Mouse (Mus musculus): ENCODE measurements around the gene Paqr5.

The Paqr5 gene

GRCm38 (mm10) chr9:61908832-61909407 lies 117.7 kb downstream of the Paqr5 start:
- no peak for DNase-seq (ENCODE audit: low read depth)

GRCm38 (mm10) chr9:61908341-61908740 lies 118.3 kb downstream of the Paqr5 start:
- DNase-seq (ENCODE audit: low read depth): no peak

- DNase-seq (ENCODE audit: low read depth): no peak
These were observed 118.9 kb downstream of the Paqr5 start for GRCm38 (mm10) chr9:61907621-61908295.

- no peak for DNase-seq (ENCODE audit: low read depth)
These were observed 119.7 kb downstream of the Paqr5 start for GRCm38 (mm10) chr9:61906912-61907311.

GRCm38 (mm10) chr9:61905576-61905975 lies 121.1 kb downstream of the Paqr5 start:
- no peak for DNase-seq (ENCODE audit: low read depth)

GRCm38 (mm10) chr9:61904201-61904600 lies 122.5 kb downstream of the Paqr5 start:
- no peak for DNase-seq (ENCODE audit: low read depth)

Measured in c-Kit-positive CD71-negative TER-119-negative erythroid progenitor cells, embryonic 14.5 days (primary cell).